Mouse (Mus musculus) lung, embryonic 14.5 days (tissue): ENCODE measurements around the gene 4930442H23Rik. TPM values are rescaled to one million over a fixed set of nuclear protein-coding genes. Genes with fewer than 3 reads are reported as not detected.
A peak's percentile ranks its signal among the peaks of the same experiment; 100 is the strongest.

Source experiments
- ATAC-seq: fragments of 200-750 bp; cut with Nextera tagmentation; 2 replicates; pipeline ENCODE4 v1.8.0; 2017; ENCODE audit warnings: mild to moderate bottlenecking, moderate TSS enrichment, moderate library complexity; ENCODE audit not compliant: insufficient read depth
- DNase-seq: peaks from one replicate; pipeline ENCODE4 v3.0.0-alpha.2; 2015
- H3K27ac ChIP-seq: fragments of 300-500 bp; sonication (generic); 2 replicates; pipeline ENCODE4 v1.5.1; 2014; ENCODE audit warnings: low read depth, mild to moderate bottlenecking, moderate library complexity
- H3K27me3 ChIP-seq: fragments of 300-500 bp; sonication (generic); 2 replicates; pipeline ENCODE4 v1.6.1; 2014; ENCODE audit warnings: low read length, control low read depth; ENCODE audit not compliant: insufficient read depth
- H3K36me3 ChIP-seq: fragments of 300-500 bp; sonication (generic); 2 replicates; pipeline ENCODE4 v1.6.1; 2014; ENCODE audit warnings: control low read depth; ENCODE audit not compliant: insufficient read depth
- H3K4me1 ChIP-seq: fragments of 300-500 bp; sonication (generic); 2 replicates; pipeline ENCODE4 v1.6.1; 2014; ENCODE audit warnings: antibody characterized with exemption, control low read depth; ENCODE audit not compliant: insufficient read depth
- H3K4me2 ChIP-seq: fragments of 300-500 bp; sonication (generic); 2 replicates; pipeline ENCODE4 v1.6.1; 2014; ENCODE audit warnings: mild to moderate bottlenecking
- H3K4me3 ChIP-seq: fragments of 300-500 bp; sonication (generic); 2 replicates; pipeline ENCODE4 v1.5.1; 2014; ENCODE audit warnings: low read depth, low read length
- H3K9ac ChIP-seq: fragments of 300-500 bp; sonication (generic); 2 replicates; pipeline ENCODE4 v1.6.1; 2014
- H3K9me3 ChIP-seq: fragments of 300-500 bp; sonication (generic); 2 replicates; pipeline ENCODE4 v1.6.1; 2016; ENCODE audit warnings: low read depth, low read length, control low read depth
- CTCF ChIP-seq: IDR thresholded peaks from 2 replicates; pipeline ENCODE4 v1.5.1; 2016; ENCODE audit warnings: antibody characterized with exemption, low read depth
- WGBS: fragments of 180-500 bp; shearing (Covaris S2); extraction: QIAGEN DNeasy Blood & Tissue Kit; methylation state at CpG from one replicate; pipeline ENCODE4 v1.1.7; 2014; 5-methylcytosine and 5-hydroxymethylcytosine counted together
- polyA plus RNA-seq: library from polyadenylated mRNA; unstranded; fragments of >200 nt; fragmentation: Nextera tagmentation; extraction: Ambion mirVana; gene quantifications from 2 replicates; pipeline ENCODE4 v1.2.1, GENCODE M21; 2014

4930442H23Rik gene
- polyA plus RNA-seq, 1 experiment from 2014 or later: not detected

DNA sequence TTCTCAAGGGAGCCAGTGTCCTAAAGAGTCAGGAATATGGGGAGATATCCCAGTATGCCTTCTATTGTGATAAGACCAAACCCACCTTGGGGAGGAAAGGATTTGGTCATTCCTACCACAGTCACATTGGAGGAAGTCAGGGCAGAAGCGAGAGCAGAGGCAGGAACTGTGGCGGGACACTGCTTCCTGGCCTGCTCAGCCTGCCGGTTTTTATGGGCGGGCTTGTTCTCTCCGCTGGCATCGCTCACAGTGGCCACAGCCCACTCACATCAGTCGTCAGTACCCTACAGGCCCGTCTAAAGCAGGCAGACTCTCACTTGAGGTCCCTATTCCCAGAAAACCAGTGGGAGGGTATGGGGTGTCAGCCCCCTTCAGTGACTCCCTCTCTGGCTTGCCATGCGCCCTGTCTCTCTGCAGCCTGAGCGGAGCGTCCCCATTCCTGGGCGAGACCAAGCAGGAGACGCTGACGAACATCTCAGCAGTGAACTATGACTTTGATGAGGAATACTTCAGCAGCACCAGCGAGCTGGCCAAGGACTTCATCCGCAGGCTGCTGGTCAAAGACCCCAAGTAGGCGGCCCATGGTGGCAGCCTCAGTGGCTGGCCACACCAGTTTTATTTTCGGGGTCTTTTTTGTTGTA is 7.8 kb upstream of the 4930442H23Rik start:
- peak overlapping the region; percentile 53 for H3K4me3 ChIP-seq
- DNase-seq: peak; percentile 32
- H3K4me1 ChIP-seq: 0 out of 2 replicates have a peak, but pooled peaks cover 4% of the 10 kb centered on the region
- ATAC-seq: no peak
- no peak overlapping the region for H3K9ac ChIP-seq
- H3K4me2 ChIP-seq: peak overlapping the region; percentile 92; the same call in 1 of the 2 replicates
- TF ChIP-seq CTCF: no peak
- no peaks in the 10 kb centered on the region for H3K9me3 ChIP-seq
- H3K27ac ChIP-seq: peak overlapping the region; percentile 90
- WGBS: 76% methylated on average over 18 of the region's 18 CpGs
- H3K27me3 ChIP-seq: peaks cover 30% of the 10 kb centered on the region
- H3K36me3 ChIP-seq: peaks cover 46% of the 10 kb centered on the region

DNA sequence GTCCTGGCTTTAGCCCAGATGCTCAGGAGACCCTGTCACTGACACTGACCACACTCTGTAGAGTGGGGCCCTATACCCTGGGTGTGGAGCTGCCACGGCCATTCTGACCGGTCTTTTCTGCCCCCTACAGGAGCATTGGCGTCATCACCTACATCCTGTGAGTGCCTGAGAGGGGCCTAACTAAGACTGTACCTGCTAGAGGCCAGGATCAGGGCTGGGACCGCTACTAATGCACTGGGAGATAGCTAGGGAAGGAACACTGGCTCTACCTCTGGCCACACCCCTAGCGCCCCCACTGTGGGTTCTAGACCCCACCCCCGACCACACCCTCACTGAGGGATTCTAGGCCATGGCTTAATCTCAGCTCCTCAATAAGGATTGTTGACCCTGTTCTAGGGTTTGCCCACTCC is 7.3 kb upstream of the 4930442H23Rik start:
- 54% methylated on average over 6 of the region's 6 CpGs for WGBS
- H3K27me3 ChIP-seq: peaks cover 28% of the 10 kb centered on the region
- H3K9me3 ChIP-seq: no peaks in the 10 kb centered on the region
- peak overlapping the region; percentile 90; the same call in 1 of the 2 replicates for H3K27ac ChIP-seq
- H3K4me3 ChIP-seq: no peak overlapping the region
- H3K4me1 ChIP-seq: 0 out of 2 replicates have a peak, but pooled peaks cover 4% of the 10 kb centered on the region
- DNase-seq: peak; percentile 39
- no peak overlapping the region for H3K9ac ChIP-seq
- peak; percentile 48 for TF ChIP-seq CTCF
- H3K36me3 ChIP-seq: peaks cover 49% of the 10 kb centered on the region
- ATAC-seq: no peak
- H3K4me2 ChIP-seq: no peak overlapping the region

DNA sequence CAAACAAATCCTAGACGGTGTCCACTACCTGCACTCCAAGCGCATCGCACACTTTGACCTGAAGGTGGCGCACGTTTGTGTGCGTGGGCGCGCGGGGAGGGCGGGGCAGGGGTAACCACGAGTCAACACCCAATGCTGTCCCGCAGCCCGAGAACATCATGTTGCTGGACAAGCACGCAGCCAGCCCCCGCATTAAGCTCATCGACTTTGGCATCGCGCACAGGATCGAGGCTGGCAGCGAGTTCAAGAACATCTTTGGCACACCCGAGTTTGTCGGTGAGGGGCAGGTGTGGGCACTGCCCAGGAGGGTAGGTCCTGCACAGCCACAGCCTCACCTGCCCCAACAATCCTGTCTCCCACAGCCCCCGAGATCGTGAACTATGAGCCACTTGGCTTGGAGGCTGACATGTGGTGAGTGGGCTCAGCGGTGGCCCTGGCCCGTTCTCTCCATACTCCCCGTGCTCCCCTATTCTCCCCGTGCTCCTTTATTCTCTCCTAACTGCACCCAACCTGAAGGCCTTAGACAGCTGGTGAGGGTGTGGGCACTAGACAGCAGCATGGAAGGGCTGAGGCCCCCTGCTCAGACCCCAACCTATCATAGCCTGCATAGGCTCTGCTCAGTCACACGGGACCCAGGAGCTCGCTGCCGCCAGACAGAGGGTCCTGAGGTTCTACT is 6.7 kb upstream of the 4930442H23Rik start:
- H3K27ac ChIP-seq: no peak overlapping the region
- no peaks in the 10 kb centered on the region for H3K9me3 ChIP-seq
- peaks cover 54% of the 10 kb centered on the region for H3K36me3 ChIP-seq
- peaks cover 23% of the 10 kb centered on the region for H3K27me3 ChIP-seq
- H3K4me3 ChIP-seq: no peak overlapping the region
- ATAC-seq (no peak), DNase-seq (peak; percentile 31)
- peak; percentile 70 for TF ChIP-seq CTCF
- WGBS: 67% methylated on average over 31 of the region's 31 CpGs
- no peak overlapping the region for H3K4me2 ChIP-seq
- 0 out of 2 replicates have a peak, but pooled peaks cover 4% of the 10 kb centered on the region for H3K4me1 ChIP-seq
- H3K9ac ChIP-seq: no peak overlapping the region

DNA sequence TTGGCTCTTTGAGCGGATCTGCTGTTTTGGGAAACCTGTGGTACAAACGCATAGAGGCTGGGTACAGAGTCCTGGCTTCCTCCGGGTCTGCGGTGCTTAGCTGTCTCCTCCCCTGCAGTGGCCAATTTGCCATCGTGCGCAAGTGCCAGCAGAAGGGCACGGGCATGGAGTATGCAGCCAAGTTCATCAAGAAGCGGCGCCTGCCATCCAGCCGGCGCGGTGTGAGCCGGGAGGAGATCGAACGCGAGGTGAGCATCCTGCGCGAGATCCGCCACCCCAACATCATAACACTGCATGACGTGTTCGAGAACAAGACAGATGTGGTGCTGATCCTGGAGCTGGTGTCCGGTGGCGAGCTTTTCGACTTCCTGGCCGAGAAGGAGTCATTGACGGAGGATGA is 6.2 kb upstream of the 4930442H23Rik start:
- TF ChIP-seq CTCF: no peak
- H3K4me1 ChIP-seq: 0 out of 2 replicates have a peak, but pooled peaks cover 6% of the 10 kb centered on the region
- no peak overlapping the region for H3K4me3 ChIP-seq
- H3K27ac ChIP-seq: no peak overlapping the region
- peaks cover 17% of the 10 kb centered on the region for H3K27me3 ChIP-seq
- DNase-seq (no peak), ATAC-seq (no peak)
- no peak overlapping the region for H3K4me2 ChIP-seq
- peaks cover 58% of the 10 kb centered on the region for H3K36me3 ChIP-seq
- no peak overlapping the region for H3K9ac ChIP-seq
- 74% methylated on average over 26 of the region's 26 CpGs for WGBS
- no peaks in the 10 kb centered on the region for H3K9me3 ChIP-seq

DNA sequence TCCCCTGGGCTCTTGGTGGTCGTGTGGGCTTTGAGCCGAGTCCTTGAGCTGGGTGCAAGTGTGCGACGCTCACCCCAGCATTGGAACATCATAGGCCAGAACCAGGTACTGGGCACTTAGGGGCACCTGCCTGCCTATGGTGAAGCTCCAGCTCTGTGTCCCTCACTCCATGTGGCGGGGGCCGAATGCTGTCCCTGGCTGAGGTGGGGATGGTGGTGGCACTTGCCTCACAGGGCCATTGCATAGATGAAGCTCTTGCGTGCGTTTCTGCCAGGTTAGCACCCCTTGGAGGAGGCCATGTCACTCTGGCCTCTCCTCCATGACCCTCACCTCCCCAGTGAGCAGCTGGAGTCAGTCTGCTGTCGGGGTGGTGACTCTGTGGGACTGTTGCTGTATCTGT is 3.5 kb upstream of the 4930442H23Rik start:
- Histone ChIP-seq H3K36me3 (peaks cover 68% of the 10 kb centered on the region), H3K4me2 (no peak overlapping the region), H3K27me3 (no peaks in the 10 kb centered on the region), H3K4me3 (no peak overlapping the region), H3K9ac (no peak overlapping the region), H3K27ac (no peak overlapping the region), H3K4me1 (0 out of 2 replicates have a peak, but pooled peaks cover 5% of the 10 kb centered on the region), H3K9me3 (no peaks in the 10 kb centered on the region)
- no peak for ATAC-seq
- TF ChIP-seq CTCF: no peak
- WGBS: 96% methylated on average over 9 of the region's 9 CpGs
- DNase-seq: no peak

DNA sequence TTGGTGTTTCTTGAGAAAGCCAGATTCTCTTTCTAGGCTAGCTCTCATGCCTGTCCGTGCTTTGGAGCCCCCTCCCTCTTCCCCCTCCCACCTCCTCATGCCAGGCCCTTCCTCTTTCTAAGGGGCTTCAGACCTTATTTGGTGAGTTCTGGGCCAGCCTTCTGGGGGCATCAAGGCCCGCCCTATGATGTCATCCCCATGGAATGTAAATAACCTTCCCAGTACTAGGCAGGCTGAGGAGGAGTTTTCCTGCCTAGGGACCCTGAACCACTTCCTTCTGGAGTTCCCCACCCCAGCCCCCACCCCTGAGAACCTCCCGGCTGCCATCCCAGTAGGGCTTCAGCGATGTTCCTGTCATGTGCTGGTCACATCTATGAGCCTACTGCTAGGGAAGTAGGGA is 1.1 kb upstream of the 4930442H23Rik start:
- Histone ChIP-seq H3K27me3 (no peaks in the 10 kb centered on the region), H3K9me3 (no peaks in the 10 kb centered on the region), H3K4me3 (no peak overlapping the region; the same call in 1 of the 2 replicates), H3K27ac (peak overlapping the region; percentile 72), H3K4me1 (0 out of 2 replicates have a peak, but pooled peaks cover 5% of the 10 kb centered on the region), H3K4me2 (peak overlapping the region; percentile 63; the same call in 1 of the 2 replicates), H3K36me3 (peaks cover 73% of the 10 kb centered on the region), H3K9ac (no peak overlapping the region)
- 6% methylated on average over 4 of the region's 4 CpGs for WGBS
- ATAC-seq (peak; percentile 2; the same call in 1 of the 2 replicates), DNase-seq (peak; percentile 84)
- TF ChIP-seq CTCF: no peak
